Comparison of ENCODE assay signal across 10 mouse cellular contexts in genomic region chr6:55717209-55717608, GRCm38 (mm10). TPM values are rescaled to one million over a fixed set of nuclear protein-coding genes. Genes with fewer than 3 reads are reported as not detected.
DNase-seq lines count a peak whose midpoint lies in the region; ATAC-seq lines count a peak whose summit lies in the region.
"Had no signal": no experiment of that assay in that cellular context is flagged by ENCODE, and none has a peak within 500 bp of the region (broad histone marks: within the 10 kb centered on the region; RNA-seq: fewer than 3 reads in every experiment).

No protein-coding gene starts in this region.

- no peaks in the 10 kb centered on the region for H3K27me3 ChIP-seq in embryonic facial prominence, embryonic 10.5 days (replicated peaks; ENCODE audit: low read depth, poor library complexity, severe bottlenecking)
- no peaks in the 10 kb centered on the region for H3K27me3 ChIP-seq in intestine, embryonic 14.5 days (replicated peaks; ENCODE audit: control insufficient read depth, insufficient read depth, low read length)
- no peaks in the 10 kb centered on the region for H3K27me3 ChIP-seq in midbrain, embryonic 12.5 days
- H3K27me3 ChIP-seq: limb, embryonic 15.5 days had no signal

- no peak overlapping the region for H3K4me3 ChIP-seq in embryonic facial prominence, embryonic 10.5 days
- H3K4me3 ChIP-seq in intestine, embryonic 14.5 days (ENCODE audit: low read depth, low read length): no peak overlapping the region
- no peak overlapping the region for H3K4me3 ChIP-seq in midbrain, embryonic 12.5 days
- H3K4me3 ChIP-seq: limb, embryonic 15.5 days had no signal

- peak; percentile 1 for DNase-seq in CD4-positive, CD25-positive, alpha-beta regulatory T cell, adult 2 months (ENCODE audit: low read depth, low spot score)
- DNase-seq in adrenal gland, postnatal 25 days: peak; percentile 75
- DNase-seq in embryonic facial prominence, embryonic 10.5 days (ENCODE audit: low spot score): peak; percentile 73
- DNase-seq in intestine, embryonic 14.5 days (ENCODE audit: low spot score): peak; percentile 80
- peak; percentile 83 to 87 for DNase-seq in left cerebral cortex, adult 18-20 months (ENCODE audit: low spot score in 2 of 2)
- DNase-seq in testis, postnatal 14 days (ENCODE audit: low spot score): peak; percentile 43

- H3K4me1 ChIP-seq in embryonic facial prominence, embryonic 10.5 days: no peaks in the 10 kb centered on the region
- H3K4me1 ChIP-seq in intestine, embryonic 14.5 days (replicated peaks; ENCODE audit: control insufficient read depth, insufficient read depth, low read length): no peaks in the 10 kb centered on the region
- no peaks in the 10 kb centered on the region for H3K4me1 ChIP-seq in midbrain, embryonic 12.5 days
- H3K4me1 ChIP-seq: limb, embryonic 15.5 days had no signal

- H3K9ac ChIP-seq in intestine, embryonic 14.5 days (ENCODE audit: low read length): no peak overlapping the region
- no peak overlapping the region for H3K9ac ChIP-seq in midbrain, embryonic 12.5 days (replicated peaks)
- H3K9ac ChIP-seq: limb, embryonic 15.5 days had no signal

- 24% methylated on average over 5 of the region's 5 CpGs for WGBS in embryonic facial prominence, embryonic 10.5 days
- 37% methylated on average over 5 of the region's 5 CpGs for WGBS in intestine, embryonic 14.5 days
- WGBS in midbrain, embryonic 12.5 days: 29% methylated on average over 5 of the region's 5 CpGs

- H3K27ac ChIP-seq in embryonic facial prominence, embryonic 10.5 days (replicated peaks): no peak overlapping the region
- H3K27ac ChIP-seq in intestine, embryonic 14.5 days (ENCODE audit: low read depth): no peak overlapping the region
- H3K27ac ChIP-seq in midbrain, embryonic 12.5 days (replicated peaks): no peak overlapping the region
- H3K27ac ChIP-seq: limb, embryonic 15.5 days had no signal

- no peaks in the 10 kb centered on the region for H3K36me3 ChIP-seq in embryonic facial prominence, embryonic 10.5 days (replicated peaks)
- H3K36me3 ChIP-seq in intestine, embryonic 14.5 days (ENCODE audit: control insufficient read depth, insufficient read depth, low read length): no peaks in the 10 kb centered on the region
- no peaks in the 10 kb centered on the region for H3K36me3 ChIP-seq in midbrain, embryonic 12.5 days
- H3K36me3 ChIP-seq: limb, embryonic 15.5 days had no signal

- no peaks in the 10 kb centered on the region for H3K9me3 ChIP-seq in embryonic facial prominence, embryonic 10.5 days
- H3K9me3 ChIP-seq in intestine, embryonic 14.5 days (ENCODE audit: control insufficient read depth, low read length): no peaks in the 10 kb centered on the region
- H3K9me3 ChIP-seq in midbrain, embryonic 12.5 days: no peaks in the 10 kb centered on the region
- H3K9me3 ChIP-seq: limb, embryonic 15.5 days had no signal

- H3K4me2 ChIP-seq in intestine, embryonic 14.5 days (ENCODE audit: low read length): no peak overlapping the region
- no peak overlapping the region for H3K4me2 ChIP-seq in midbrain, embryonic 12.5 days (replicated peaks)
- H3K4me2 ChIP-seq: limb, embryonic 15.5 days had no signal

- no peak for ATAC-seq in CD4-positive, CD25-positive, alpha-beta regulatory T cell, adult 4 months
- no peak for ATAC-seq in intestine, embryonic 14.5 days (replicated peaks; ENCODE audit: low FRiP score, low TSS enrichment, low read depth)
- 0 out of 2 replicates have a peak, but pooled peaks have one; percentile 60 for ATAC-seq in midbrain, embryonic 12.5 days (ENCODE audit: low FRiP score, low read depth)

RNA-seq across cellular contexts. Expression of gene Neurod6, which starts 36.1 kb away (rescaled TPM):
- not detected for polyA plus RNA-seq in CD4-positive, CD25-positive, alpha-beta regulatory T cell, adult 4 months (2017; shearing (Covaris generic))
- not detected in 2 replicates for total RNA-seq in adrenal gland, postnatal 25 days (2021)
- polyA plus RNA-seq in embryonic facial prominence, embryonic 10.5 days (2016; fragmentation: Nextera tagmentation; extraction: Ambion mirVana): 0.09 TPM in 1 of 2 replicates, not detected in the other
- polyA plus RNA-seq in intestine, embryonic 14.5 days (2014; fragmentation: Nextera tagmentation; extraction: Ambion mirVana): not detected in 2 replicates
- 10 to 100 TPM; 57.8 to 65.8 TPM for total RNA-seq in left cerebral cortex, adult 18-20 months (2021)
- 1.3 and 2.8 TPM in 2 replicates for polyA plus RNA-seq in midbrain, embryonic 12.5 days (2016; fragmentation: Nextera tagmentation; extraction: Ambion mirVana)
- polyA plus RNA-seq: C2C12; limb, embryonic 15.5 days had no signal

Comparison
In these comparisons a context has a peak if more than half of its experiments do, and no peak if none do; other contexts are left out.
1. DNase-seq: peak in every context shown above with its lines; median percentile 85 in left cerebral cortex, adult 18-20 months; 80 in intestine, embryonic 14.5 days; 75 in adrenal gland, postnatal 25 days; 73 in embryonic facial prominence, embryonic 10.5 days; 43 in testis, postnatal 14 days; 1 in CD4-positive, CD25-positive, alpha-beta regulatory T cell, adult 2 months.